Mouse (Mus musculus): ENCODE data around the gene Tbx20. TPM values are rescaled to one million over a fixed set of nuclear protein-coding genes. Genes with fewer than 3 reads are reported as not detected.

The Tbx20 gene
- polyA plus RNA-seq (2012; rRNA removed), result not detected in 2 replicates

- no peak for DNase-seq (ENCODE audit: extremely low spot score in 1 of 2, low spot score in 1 of 2)
Measured at GRCm38 (mm10) chr9:24774160-24774969, at the start of gene Tbx20. Gene Tbx20 (minus strand): TSS chr9:24774303.

GRCm38 (mm10) chr9:24818511-24818910 is 44.4 kb upstream of the Tbx20 start:
- no peak for DNase-seq (ENCODE audit: extremely low spot score in 1 of 2, low spot score in 1 of 2)

- DNase-seq (ENCODE audit: extremely low spot score in 1 of 2, low spot score in 1 of 2), result no peak
Measured at GRCm38 (mm10) chr9:24812461-24812860, 38.4 kb upstream of the Tbx20 start.

- DNase-seq (ENCODE audit: extremely low spot score in 1 of 2, low spot score in 1 of 2), result no peak
Measured at GRCm38 (mm10) chr9:24792110-24792509, 18.0 kb upstream of the Tbx20 start.

- no peak for DNase-seq (ENCODE audit: extremely low spot score in 1 of 2, low spot score in 1 of 2)
Measured at GRCm38 (mm10) chr9:24789396-24789795, 15.3 kb upstream of the Tbx20 start.

GRCm38 (mm10) chr9:24782338-24782737 is 8.2 kb upstream of the Tbx20 start:
- DNase-seq (ENCODE audit: extremely low spot score in 1 of 2, low spot score in 1 of 2), result no peak

- no peak for DNase-seq (ENCODE audit: extremely low spot score in 1 of 2, low spot score in 1 of 2)
Measured at GRCm38 (mm10) chr9:24780929-24781441, 6.9 kb upstream of the Tbx20 start.

- DNase-seq (ENCODE audit: extremely low spot score in 1 of 2, low spot score in 1 of 2), result no peak
Measured at GRCm38 (mm10) chr9:24780391-24780928, 6.4 kb upstream of the Tbx20 start.

- no peak for DNase-seq (ENCODE audit: extremely low spot score in 1 of 2, low spot score in 1 of 2)
Measured at GRCm38 (mm10) chr9:24779975-24780374, 5.9 kb upstream of the Tbx20 start.

GRCm38 (mm10) chr9:24778571-24778970 is 4.5 kb upstream of the Tbx20 start:
- no peak for DNase-seq (ENCODE audit: extremely low spot score in 1 of 2, low spot score in 1 of 2)

GRCm38 (mm10) chr9:24777961-24778360 is 3.9 kb upstream of the Tbx20 start:
- DNase-seq (ENCODE audit: extremely low spot score in 1 of 2, low spot score in 1 of 2), result no peak

GRCm38 (mm10) chr9:24777176-24777895 is 3.2 kb upstream of the Tbx20 start:
- no peak for DNase-seq (ENCODE audit: extremely low spot score in 1 of 2, low spot score in 1 of 2)

GRCm38 (mm10) chr9:24776487-24776886 is 2.4 kb upstream of the Tbx20 start:
- DNase-seq (ENCODE audit: extremely low spot score in 1 of 2, low spot score in 1 of 2), result no peak

- DNase-seq (ENCODE audit: extremely low spot score in 1 of 2, low spot score in 1 of 2), result no peak
Measured at GRCm38 (mm10) chr9:24775567-24775966, 1.5 kb upstream of the Tbx20 start.

GRCm38 (mm10) chr9:24775001-24775400 is 898 bp upstream of the Tbx20 start:
- DNase-seq (ENCODE audit: extremely low spot score in 1 of 2, low spot score in 1 of 2), result no peak

GRCm38 (mm10) chr9:24773669-24774068 is 434 bp downstream of the Tbx20 start:
- no peak for DNase-seq (ENCODE audit: extremely low spot score in 1 of 2, low spot score in 1 of 2)

GRCm38 (mm10) chr9:24773171-24773570 is 932 bp downstream of the Tbx20 start:
- no peak for DNase-seq (ENCODE audit: extremely low spot score in 1 of 2, low spot score in 1 of 2)

- DNase-seq (ENCODE audit: extremely low spot score in 1 of 2, low spot score in 1 of 2), result no peak
Measured at GRCm38 (mm10) chr9:24772431-24773120, 1.5 kb downstream of the Tbx20 start.

- DNase-seq (ENCODE audit: extremely low spot score in 1 of 2, low spot score in 1 of 2), result no peak
Measured at GRCm38 (mm10) chr9:24771713-24772112, 2.4 kb downstream of the Tbx20 start.

GRCm38 (mm10) chr9:24770941-24771405 is 3.1 kb downstream of the Tbx20 start:
- DNase-seq (ENCODE audit: extremely low spot score in 1 of 2, low spot score in 1 of 2), result no peak
